ENCODE assay signal across 18 mouse cellular contexts in genomic region chr4:101684821-101685220, GRCm38 (mm10). TPM values are rescaled to one million over a fixed set of nuclear protein-coding genes. Genes with fewer than 3 reads are reported as not detected.
"Had no signal": no experiment of that assay in that cellular context is flagged by ENCODE, and none has a peak within 500 bp of the region (broad histone marks: within the 10 kb centered on the region; RNA-seq: fewer than 3 reads in every experiment).

No protein-coding gene starts in this region.

- H3K4me2 ChIP-seq: lung, embryonic 15.5 days; midbrain, embryonic 11.5 days; midbrain, embryonic 13.5 days; midbrain, embryonic 15.5 days; neural tube, embryonic 12.5 days had no signal

- ATAC-seq: lung, postnatal 0 days; midbrain, embryonic 13.5 days; midbrain, embryonic 15.5 days had no signal

- H3K27ac ChIP-seq: lung, embryonic 15.5 days; macrophage; midbrain, embryonic 13.5 days; midbrain, embryonic 15.5 days; neural tube, embryonic 12.5 days had no signal

- H3K4me3 ChIP-seq: lung, embryonic 15.5 days; megakaryocyte, embryonic 14.5 days; midbrain, embryonic 13.5 days; midbrain, embryonic 15.5 days; neural tube, embryonic 12.5 days had no signal

- H3K9me3 ChIP-seq: lung, embryonic 15.5 days; megakaryocyte, embryonic 14.5 days; midbrain, embryonic 13.5 days; midbrain, embryonic 15.5 days; neural tube, embryonic 12.5 days had no signal

- H3K36me3 ChIP-seq: lung, embryonic 15.5 days; midbrain, embryonic 13.5 days; midbrain, embryonic 15.5 days; neural tube, embryonic 12.5 days had no signal

- H3K4me1 ChIP-seq: lung, embryonic 15.5 days; midbrain, embryonic 13.5 days; midbrain, embryonic 15.5 days; neural tube, embryonic 12.5 days had no signal

- H3K27me3 ChIP-seq: lung, embryonic 15.5 days; megakaryocyte, embryonic 14.5 days; midbrain, embryonic 13.5 days; midbrain, embryonic 15.5 days; neural tube, embryonic 12.5 days had no signal

- DNase-seq: lung, adult 2 months; lung, postnatal 14 days; lung, postnatal 36 days; right cerebral cortex, postnatal 14 days; spleen, adult 18-20 months; thymus, adult 18-20 months; thymus, postnatal 14 days; thymus, postnatal 36 days had no signal

- H3K9ac ChIP-seq: lung, embryonic 15.5 days; midbrain, embryonic 13.5 days; midbrain, embryonic 15.5 days; neural tube, embryonic 12.5 days had no signal

RNA-seq across cellular contexts. Expression of gene Lepr, which starts 32.4 kb away (rescaled TPM):
- total RNA-seq: monocyte, adult 5-6 weeks; neutrophil, adult 5-6 weeks had no signal
- polyA plus RNA-seq: macrophage had no signal
